Mouse (Mus musculus) hindlimb bud, embryonic 11.5 days (tissue): ENCODE results near the gene Gins2.

Experiments
- DNase-seq: peaks from one replicate; pipeline ENCODE4 v3.0.0-alpha.2; 2012; ENCODE audit warnings: low read depth, low spot score; ENCODE audit errors: extremely low spot score

The Gins2 gene

GRCm38 (mm10) chr8:120602672-120603071 lies 13.6 kb upstream of the Gins2 start:
- no peak for DNase-seq

GRCm38 (mm10) chr8:120599504-120599903 lies 10.4 kb upstream of the Gins2 start:
- DNase-seq: no peak

DNA sequence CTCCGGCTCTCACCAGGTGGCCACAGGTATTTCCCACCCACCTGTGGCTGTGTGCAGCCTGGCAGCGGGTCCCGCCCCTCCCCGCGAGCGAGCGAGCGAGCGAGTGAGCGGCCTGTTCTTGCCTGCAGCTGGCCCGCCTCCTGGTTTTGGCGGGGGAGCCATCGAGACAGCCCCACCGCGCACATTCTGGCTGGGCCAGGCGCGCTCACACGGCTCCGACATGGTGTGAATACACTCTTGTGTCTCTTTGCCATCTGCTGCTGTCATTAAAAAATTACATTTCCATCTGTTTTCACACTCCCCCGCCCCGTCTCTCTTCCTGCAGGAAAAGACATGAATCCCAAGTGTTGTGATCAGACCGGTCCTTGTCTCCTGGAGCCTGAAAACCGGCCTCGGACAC lies 9.5 kb upstream of the Gins2 start:
- no peak for DNase-seq

GRCm38 (mm10) chr8:120595963-120596362 lies 6.9 kb upstream of the Gins2 start:
- peak; percentile 57 for DNase-seq

DNA sequence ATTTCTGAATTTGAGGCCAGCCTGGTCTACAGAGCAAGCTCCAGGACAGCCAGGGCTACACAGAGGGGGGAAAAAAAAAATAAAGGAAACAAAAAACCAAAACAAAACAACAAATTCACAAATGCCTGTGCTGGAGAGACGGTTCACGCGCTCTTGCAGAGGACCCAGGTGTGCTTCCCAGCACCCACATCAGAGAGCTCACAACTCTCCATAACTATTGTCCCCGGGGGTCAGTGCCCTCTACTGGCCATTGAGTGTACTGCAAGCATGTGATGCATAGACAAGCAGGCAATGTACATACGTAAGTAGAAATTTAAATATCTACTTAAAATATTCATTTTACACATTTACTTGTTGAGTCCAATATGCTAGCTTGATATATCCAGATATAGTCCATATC lies 5.5 kb upstream of the Gins2 start:
- DNase-seq: no peak

GRCm38 (mm10) chr8:120591587-120592292 lies 2.6 kb upstream of the Gins2 start:
- no peak for DNase-seq

DNA sequence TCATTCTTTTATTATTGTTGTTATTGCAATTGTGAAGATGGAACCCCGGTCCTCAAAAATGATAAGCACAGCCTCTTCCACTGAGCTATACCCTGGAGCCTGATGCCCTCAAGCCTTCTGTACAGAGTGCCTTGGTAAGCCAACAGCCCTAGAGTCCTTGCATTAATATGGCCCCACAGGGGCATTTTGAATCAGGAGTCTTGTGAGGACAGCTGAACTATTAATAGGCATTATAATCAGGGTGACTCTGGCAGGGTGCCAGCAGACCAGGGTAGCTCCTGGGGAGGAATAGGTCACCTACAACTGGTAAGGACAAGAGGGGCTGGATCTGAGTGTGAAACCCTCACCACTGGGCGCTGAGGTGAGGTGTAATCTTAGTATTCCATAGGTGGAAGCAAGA lies 817 bp upstream of the Gins2 start:
- no peak for DNase-seq

- DNase-seq: no peak
These were observed 3.6 kb downstream of the Gins2 start for GRCm38 (mm10) chr8:120585521-120585920.

DNA sequence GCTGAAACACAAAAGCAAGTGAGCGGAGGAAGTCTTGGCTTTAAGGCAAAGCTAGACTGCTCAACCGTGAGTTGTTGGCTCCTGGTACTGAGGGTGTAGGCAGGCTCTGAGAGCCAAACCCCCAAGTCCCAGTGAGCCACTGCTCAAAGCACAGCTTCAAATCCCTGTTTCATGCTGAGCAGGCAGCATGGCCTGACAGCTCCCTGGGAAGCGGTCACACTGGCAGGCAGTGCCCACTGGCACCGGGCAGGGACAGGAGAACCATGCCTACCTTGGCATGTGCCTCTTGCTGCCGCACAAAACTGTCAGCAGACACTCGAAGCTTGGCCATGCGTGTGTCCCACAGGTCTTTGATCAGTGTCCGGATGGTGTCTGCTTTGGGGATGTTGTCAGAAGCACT lies 7.3 kb downstream of the Gins2 start:
- no peak for DNase-seq

- DNase-seq: no peak
These were observed 7.8 kb downstream of the Gins2 start for GRCm38 (mm10) chr8:120581329-120581728.

DNA sequence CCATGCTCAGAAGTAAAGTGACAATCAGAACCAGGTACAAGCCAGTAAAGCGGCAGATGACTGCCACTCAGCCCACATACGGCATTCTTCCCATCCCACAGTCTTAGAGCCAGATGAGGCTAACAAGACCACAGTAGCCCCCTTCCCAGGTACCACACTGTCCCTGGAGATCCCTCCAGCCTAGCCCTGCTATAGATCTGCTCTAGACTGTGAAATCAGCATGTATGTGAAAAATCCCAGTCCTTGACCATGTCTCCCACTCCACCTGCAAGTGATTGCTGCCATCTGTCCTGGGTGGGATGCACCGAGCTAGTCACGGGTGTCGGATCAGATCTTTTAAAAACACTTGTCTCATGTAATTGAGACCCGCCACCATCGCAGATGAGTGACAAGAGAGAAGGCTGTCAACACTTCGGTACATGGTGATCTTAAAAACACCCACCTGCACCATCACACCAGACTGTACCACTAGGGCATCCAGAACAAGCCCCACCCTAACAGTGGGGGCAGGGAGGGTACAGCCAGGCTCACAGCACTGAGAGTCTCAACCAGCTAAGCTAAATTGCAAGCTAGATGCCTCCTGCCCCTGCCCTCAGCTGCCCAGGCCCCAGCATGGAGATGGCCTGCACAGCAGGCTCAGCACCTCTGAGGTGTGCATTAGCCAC lies 8.6 kb downstream of the Gins2 start:
- no peak for DNase-seq

DNA sequence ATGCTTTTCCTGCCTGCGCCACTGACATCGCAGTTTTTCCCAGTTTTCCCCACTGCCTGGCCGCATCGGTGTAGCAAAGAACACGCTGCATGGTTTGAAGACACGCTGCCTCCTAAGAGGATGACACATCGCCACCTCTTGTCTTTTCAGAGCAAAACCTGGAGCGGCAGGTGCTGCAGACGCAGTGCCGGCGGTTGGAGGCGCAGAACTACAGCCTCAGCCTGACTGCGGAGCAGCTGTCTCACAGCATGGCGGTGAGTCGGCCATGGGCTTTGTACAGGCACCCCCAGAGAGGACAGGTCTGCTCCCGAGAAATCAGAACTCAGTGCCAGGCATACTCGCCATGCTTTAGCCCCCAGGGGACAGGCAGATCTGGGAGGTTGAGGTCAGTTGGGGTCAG lies 11.3 kb downstream of the Gins2 start:
- no peak for DNase-seq

- DNase-seq: no peak
These were observed 13.3 kb downstream of the Gins2 start for GRCm38 (mm10) chr8:120575801-120576200.

GRCm38 (mm10) chr8:120574941-120575340 lies 14.2 kb downstream of the Gins2 start:
- DNase-seq: no peak

- DNase-seq: no peak
These were observed 15.2 kb downstream of the Gins2 start for GRCm38 (mm10) chr8:120573866-120574265.

- DNase-seq: no peak
These were observed 16.6 kb downstream of the Gins2 start for GRCm38 (mm10) chr8:120572534-120572933.

GRCm38 (mm10) chr8:120571561-120571960 lies 17.5 kb downstream of the Gins2 start:
- no peak for DNase-seq

DNA sequence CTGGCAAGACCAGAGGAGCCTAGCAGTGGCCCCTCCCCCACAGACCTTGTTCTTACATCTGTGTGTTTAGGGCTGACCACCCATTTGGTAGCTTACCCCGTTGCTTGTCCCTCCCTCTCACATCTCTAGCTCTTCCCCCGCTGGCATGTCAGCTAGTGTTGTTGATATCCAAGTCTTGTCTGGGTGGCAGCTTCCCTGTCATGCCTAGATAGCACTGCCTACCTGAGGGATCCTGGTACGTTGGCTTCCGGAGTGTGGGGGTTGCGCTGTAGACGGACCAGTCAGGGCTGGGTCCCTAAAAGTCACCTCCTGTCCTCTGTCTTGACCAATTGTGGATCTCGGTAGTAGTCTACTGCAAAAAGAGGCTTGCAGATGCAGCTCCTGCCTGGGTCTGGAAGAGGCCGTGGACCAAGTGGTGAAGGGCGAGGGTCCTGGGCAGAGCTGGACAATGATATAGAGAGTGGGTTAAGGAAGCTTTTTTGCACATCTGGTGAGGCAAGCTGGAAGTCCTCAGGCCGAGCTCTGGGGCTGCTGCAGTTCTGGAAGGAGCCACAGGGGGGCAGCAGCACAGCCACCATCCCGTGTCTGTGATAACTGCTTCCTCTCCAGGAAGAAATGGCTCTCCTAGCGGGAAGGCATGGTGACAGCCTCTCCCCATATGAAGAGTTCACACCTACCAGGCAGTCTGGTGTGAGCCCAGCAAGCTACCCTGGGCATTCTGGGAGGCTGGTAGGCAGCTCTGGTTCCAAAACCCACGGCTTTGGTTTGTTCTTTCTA lies 19.0 kb downstream of the Gins2 start:
- DNase-seq: no peak

GRCm38 (mm10) chr8:120569123-120569522 lies 20.0 kb downstream of the Gins2 start:
- no peak for DNase-seq

DNA sequence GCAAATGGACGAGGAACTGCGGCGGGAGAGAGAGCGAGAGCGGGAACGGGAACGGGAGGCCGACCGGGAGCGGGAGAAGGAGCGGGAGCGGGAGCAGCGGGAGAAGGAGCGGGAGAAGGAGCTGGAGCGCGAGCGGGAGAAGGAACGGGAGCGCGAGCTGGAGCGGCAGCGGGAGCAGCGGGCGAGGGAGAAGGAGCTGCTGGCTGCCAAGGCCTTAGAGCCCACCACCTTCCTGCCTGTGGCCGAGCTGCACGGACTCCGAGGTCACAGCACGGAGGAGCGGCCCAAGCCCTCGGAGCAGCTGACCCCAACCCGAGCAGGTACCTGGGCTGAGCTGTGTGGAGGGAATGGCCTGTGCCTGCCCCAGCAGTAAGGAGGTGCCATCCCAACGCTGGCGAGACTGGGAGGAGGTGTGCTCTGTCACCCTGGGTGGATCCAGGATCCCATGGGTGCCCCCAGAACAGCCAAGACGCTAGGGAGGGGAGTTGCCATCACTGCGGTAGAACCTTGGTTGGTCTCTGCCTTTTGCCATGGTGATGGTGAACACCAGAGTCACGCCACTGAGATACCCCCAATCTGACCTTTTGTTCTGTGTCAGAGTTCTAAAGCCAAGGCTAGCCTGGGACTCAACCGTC lies 20.8 kb downstream of the Gins2 start:
- DNase-seq: no peak

- no peak for DNase-seq
These were observed 21.4 kb downstream of the Gins2 start for GRCm38 (mm10) chr8:120567731-120568130.

- no peak for DNase-seq
These were observed 22.4 kb downstream of the Gins2 start for GRCm38 (mm10) chr8:120566681-120567080.
